Mouse (Mus musculus) C2C12 (cell line): ENCODE data around the gene Cdkn1c. TPM values are rescaled to one million over a fixed set of nuclear protein-coding genes. Genes with fewer than 3 reads are reported as not detected.

Experiments
- H3K27me3 ChIP-seq: one replicate; pipeline ENCODE4 v1.6.1; 2011; ENCODE audit not compliant: control insufficient read depth, insufficient read depth, insufficient read length
- H3K36me3 ChIP-seq: one replicate; pipeline ENCODE4 v1.6.1; 2011; ENCODE audit not compliant: control insufficient read depth, insufficient read depth
- H3K4me3 ChIP-seq: one replicate; pipeline ENCODE4 v1.5.1; 2011; ENCODE audit warnings: mild to moderate bottlenecking, control low read depth; ENCODE audit not compliant: poor library complexity, insufficient read depth, severe bottlenecking
- H3K79me2 ChIP-seq: one replicate; pipeline ENCODE4 v1.6.1; 2011; ENCODE audit not compliant: control insufficient read depth, insufficient read depth
- H3K79me3 ChIP-seq: one replicate; pipeline ENCODE4 v1.6.1; 2011; ENCODE audit warnings: low read depth, control low read depth
- H3ac ChIP-seq: one replicate; pipeline ENCODE3; 2011; ENCODE audit warnings: low read depth; ENCODE audit not compliant: control insufficient read depth, insufficient read length
- CEBPB ChIP-seq: IDR thresholded peaks from one replicate; pipeline ENCODE4 v1.6.1; 2011; ENCODE audit warnings: low read depth, mild to moderate bottlenecking, control low read depth, moderate library complexity
- CTCF ChIP-seq: IDR thresholded peaks from one replicate; pipeline ENCODE4 v1.5.1; 2011; ENCODE audit not compliant: control insufficient read depth, insufficient read depth, insufficient read length
- FOSL1 ChIP-seq: IDR thresholded peaks from one replicate; pipeline ENCODE4 v1.8.0; 2011; ENCODE audit warnings: mild to moderate bottlenecking, low read length; ENCODE audit not compliant: poor library complexity, insufficient read depth, severe bottlenecking
- MAX ChIP-seq: IDR thresholded peaks from one replicate; pipeline ENCODE4 v1.6.1; 2011; ENCODE audit warnings: mild to moderate bottlenecking, control low read depth
- MYOD1 ChIP-seq: IDR thresholded peaks from one replicate; pipeline ENCODE4 v1.6.1; 2011; ENCODE audit warnings: low read depth; ENCODE audit not compliant: control insufficient read depth, insufficient read length
- MYOG ChIP-seq: IDR thresholded peaks from one replicate; pipeline ENCODE4 v1.6.1; 2011; ENCODE audit not compliant: control insufficient read depth, insufficient read length; ENCODE audit errors: extremely low read depth
- USF1 ChIP-seq: IDR thresholded peaks from one replicate; pipeline ENCODE4 v1.6.1; 2011; ENCODE audit warnings: low read depth, mild to moderate bottlenecking, control low read depth, moderate library complexity
- polyA plus RNA-seq: library from polyadenylated mRNA; unstranded; fragments of >200 nt; fragmentation: generic; extraction: Trizol; gene quantifications from one replicate; pipeline ENCODE4 v1.2.1, GENCODE M21; 2012; ENCODE audit warnings: missing spikeins

Cdkn1c gene
- polyA plus RNA-seq, 1 experiment = 2.3 TPM

DNA sequence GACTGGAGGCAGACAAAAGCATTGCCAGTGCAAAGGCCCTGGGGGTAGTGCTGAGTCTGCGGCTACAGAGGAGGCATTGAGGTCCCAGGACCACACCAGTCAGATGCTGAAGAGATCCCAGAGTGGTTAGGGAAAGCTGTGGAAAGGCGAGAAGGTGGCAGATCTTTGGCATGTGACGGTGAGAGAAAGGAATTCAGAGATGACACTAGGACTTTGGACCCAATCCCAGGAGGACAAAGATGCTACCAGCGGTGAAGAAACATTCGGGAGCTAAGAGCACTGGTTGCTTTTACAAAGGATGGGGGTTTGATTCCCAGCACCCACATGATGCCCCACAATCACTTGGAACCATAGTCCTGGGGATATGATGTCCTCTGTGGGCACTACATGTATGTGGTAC lies 16.9 kb upstream of the Cdkn1c start:
- no peak overlapping the region for H3K4me3 ChIP-seq
- H3ac ChIP-seq = no peak overlapping the region
- H3K36me3 ChIP-seq = no peaks in the 10 kb centered on the region
- H3K27me3 ChIP-seq = peaks cover 5% of the 10 kb centered on the region
- TF ChIP-seq CTCF = no peak
- TF ChIP-seq FOSL1 = no peak
- TF ChIP-seq MYOD1 = no peak
- no peak for TF ChIP-seq USF1
- TF ChIP-seq MYOG = no peak
- no peak for TF ChIP-seq MAX
- TF ChIP-seq CEBPB = no peak
- no peaks in the 10 kb centered on the region for H3K79me2 ChIP-seq
- no peaks in the 10 kb centered on the region for H3K79me3 ChIP-seq

GRCm38 (mm10) chr7:143476702-143477335 lies 16.0 kb upstream of the Cdkn1c start:
- no peak overlapping the region for H3ac ChIP-seq

DNA sequence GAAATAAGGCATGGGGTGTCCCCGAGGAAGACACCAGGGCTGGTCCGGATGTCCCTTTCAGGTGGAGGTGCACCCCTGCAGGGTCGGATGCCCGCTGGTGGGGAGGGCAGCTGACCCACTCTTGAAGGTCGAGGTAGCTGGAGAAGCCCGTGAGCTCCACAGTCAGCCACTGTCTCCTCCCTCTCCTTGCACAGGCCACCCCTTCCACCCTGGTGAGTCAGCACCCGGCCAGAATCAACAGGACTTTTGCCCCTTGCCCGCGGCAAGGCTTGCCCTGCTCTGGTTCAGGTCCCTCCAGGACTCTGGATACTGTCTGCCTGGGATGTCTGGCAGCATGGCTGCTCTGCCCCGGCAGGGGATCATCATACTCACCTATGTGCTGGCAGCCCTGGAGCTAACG lies 15.0 kb upstream of the Cdkn1c start:
- no peaks in the 10 kb centered on the region for H3K36me3 ChIP-seq
- no peak overlapping the region for H3ac ChIP-seq
- no peak for TF ChIP-seq CTCF
- TF ChIP-seq MYOD1 = no peak
- no peak for TF ChIP-seq USF1
- no peak for TF ChIP-seq CEBPB
- no peak for TF ChIP-seq FOSL1
- TF ChIP-seq MAX = no peak
- no peak for TF ChIP-seq MYOG

More at GRCm38 (mm10) chr7:143476702-143477335, 16.0 kb upstream of the Cdkn1c start:
- no peaks in the 10 kb centered on the region for H3K79me2 ChIP-seq
- no peak overlapping the region for H3K4me3 ChIP-seq
- H3K79me3 ChIP-seq = no peaks in the 10 kb centered on the region
- peaks cover 5% of the 10 kb centered on the region for H3K27me3 ChIP-seq
- no peaks in the 10 kb centered on the region for H3K36me3 ChIP-seq
- TF ChIP-seq FOSL1 = no peak
- no peak for TF ChIP-seq MYOG
- TF ChIP-seq CEBPB = no peak
- no peak for TF ChIP-seq CTCF
- no peak for TF ChIP-seq MYOD1
- TF ChIP-seq MAX = no peak
- no peak for TF ChIP-seq USF1

DNA sequence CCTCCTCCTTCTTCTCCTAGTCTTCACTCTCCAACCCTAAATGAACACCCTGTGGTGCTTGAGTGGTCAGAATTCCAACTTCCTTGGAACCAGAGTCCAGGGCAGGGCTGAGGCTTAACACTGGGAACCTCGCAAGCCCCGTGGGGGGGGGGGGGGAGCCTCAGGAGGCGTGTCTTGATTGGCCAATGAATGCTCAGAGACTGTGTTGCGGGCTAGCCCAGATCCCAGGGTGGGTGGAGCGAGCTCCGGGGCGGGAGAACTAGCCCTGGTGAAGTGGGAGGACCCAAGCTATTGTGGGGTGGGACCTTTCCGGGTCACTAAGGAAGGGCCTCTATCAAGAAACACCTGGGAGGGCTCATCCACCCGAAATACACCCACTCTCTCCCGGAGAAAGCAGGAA lies 14.0 kb upstream of the Cdkn1c start:
- no peak overlapping the region for H3ac ChIP-seq
- H3K27me3 ChIP-seq = peaks cover 5% of the 10 kb centered on the region
- no peaks in the 10 kb centered on the region for H3K79me3 ChIP-seq
- H3K4me3 ChIP-seq = no peak overlapping the region
- no peak for TF ChIP-seq MYOG
- TF ChIP-seq CTCF = no peak
- no peak for TF ChIP-seq USF1
- no peak for TF ChIP-seq MAX
- TF ChIP-seq MYOD1 = no peak
- TF ChIP-seq FOSL1 = no peak
- no peak for TF ChIP-seq CEBPB
- H3K79me2 ChIP-seq = no peaks in the 10 kb centered on the region
- no peaks in the 10 kb centered on the region for H3K36me3 ChIP-seq

More for the DNA sequence above, 15.0 kb upstream of the Cdkn1c start:
- Histone ChIP-seq H3K4me3 (no peak overlapping the region), H3K79me2 (no peaks in the 10 kb centered on the region), H3K79me3 (no peaks in the 10 kb centered on the region), H3K27me3 (peaks cover 5% of the 10 kb centered on the region)

DNA sequence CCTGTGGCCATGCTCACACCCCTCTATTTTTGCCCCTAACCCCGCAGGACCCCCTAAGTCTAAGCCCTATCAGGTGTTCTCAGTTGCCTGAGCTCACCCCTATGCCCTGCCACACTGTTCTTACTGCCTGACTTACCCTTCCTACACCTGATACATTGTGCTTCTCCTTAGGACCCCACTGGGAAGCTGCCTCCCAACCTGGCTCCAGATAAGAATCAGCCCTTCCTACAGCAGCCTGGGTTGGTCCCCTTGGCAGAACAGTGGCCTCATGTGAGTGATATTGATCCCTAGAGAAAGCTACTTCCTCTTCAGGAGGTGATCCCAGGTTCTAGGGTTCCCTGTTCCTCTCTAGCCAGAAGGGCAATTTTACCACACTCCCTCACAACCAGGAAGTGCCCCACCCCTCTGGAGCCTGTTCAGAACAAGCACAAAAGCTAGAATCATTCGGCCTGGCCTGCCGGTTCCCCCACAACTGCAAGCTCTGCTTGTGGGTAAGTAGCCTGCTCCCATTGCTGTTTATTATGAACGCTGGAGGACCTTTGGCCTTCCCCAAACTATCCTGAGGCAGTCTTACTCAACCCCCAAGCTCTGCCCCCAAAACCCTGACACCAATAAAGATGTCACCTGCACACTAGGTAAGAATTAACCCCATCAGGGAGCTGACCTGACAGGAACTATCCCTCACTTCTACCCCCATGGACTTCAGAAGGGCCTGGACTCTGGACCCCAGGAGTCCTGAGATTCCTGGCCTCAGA lies 12.7 kb upstream of the Cdkn1c start, which contains the start of gene Slc22a18:
Slc22a18 (plus strand) TSS at position 390 of the 755 bp plus-strand sequence.
- H3ac ChIP-seq = no peak within 1 kb of the TSS
- H3K79me3 ChIP-seq = no peaks in the 10 kb centered on the region
- no peaks in the 10 kb centered on the region for H3K79me2 ChIP-seq
- TF ChIP-seq MYOD1 = no peak
- no peak for TF ChIP-seq CTCF
- no peak for TF ChIP-seq CEBPB
- TF ChIP-seq MAX = no peak
- TF ChIP-seq FOSL1 = no peak
- TF ChIP-seq MYOG = no peak
- TF ChIP-seq USF1 = no peak
- no peaks in the 10 kb centered on the region for H3K36me3 ChIP-seq
- H3K27me3 ChIP-seq = peaks cover 1% of the 10 kb centered on the region
- H3K4me3 ChIP-seq = no peak within 1 kb of the TSS
